ENCODE assay signal across 9 mouse cellular contexts in genomic region chr6:54399194-54399923, GRCm38 (mm10). TPM values are rescaled to one million over a fixed set of nuclear protein-coding genes. Genes with fewer than 3 reads are reported as not detected.
DNase-seq lines count a peak whose midpoint lies in the region; ATAC-seq and TF ChIP-seq lines count a peak whose summit lies in the region.
"Had no signal": no experiment of that assay in that cellular context is flagged by ENCODE, and none has a peak within 500 bp of the region (broad histone marks: within the 10 kb centered on the region; RNA-seq: fewer than 3 reads in every experiment).

No protein-coding gene starts in this region.

- 33% methylated on average over 11 of the region's 11 CpGs for WGBS in midbrain, embryonic 15.5 days
- 68% methylated on average over 11 of the region's 11 CpGs for WGBS in midbrain, embryonic 11.5 days
- WGBS in heart, postnatal 0 days: 31% methylated on average over 11 of the region's 11 CpGs

- H3K9ac ChIP-seq in midbrain, embryonic 15.5 days: no peak overlapping the region
- no peak overlapping the region for H3K9ac ChIP-seq in midbrain, embryonic 11.5 days (ENCODE audit: low read length)
- H3K9ac ChIP-seq in heart, postnatal 0 days (replicated peaks; ENCODE audit: low read depth, low read length): no peak overlapping the region
- H3K9ac ChIP-seq: liver, postnatal 0 days had no signal

- H3K4me3 ChIP-seq in midbrain, embryonic 15.5 days: no peak overlapping the region
- H3K4me3 ChIP-seq in midbrain, embryonic 11.5 days (ENCODE audit: low read depth, low read length): no peak overlapping the region
- no peak overlapping the region for H3K4me3 ChIP-seq in heart, postnatal 0 days (ENCODE audit: low read depth, low read length)

- peaks cover 13% of the 10 kb centered on the region for H3K4me1 ChIP-seq in midbrain, embryonic 15.5 days
- no peaks in the 10 kb centered on the region for H3K4me1 ChIP-seq in midbrain, embryonic 11.5 days (ENCODE audit: control insufficient read depth, insufficient read depth, low read length)
- peaks cover 3% of the 10 kb centered on the region; the same call in 1 of the 2 replicates for H3K4me1 ChIP-seq in heart, postnatal 0 days (ENCODE audit: control insufficient read depth, insufficient read depth)

- TF ChIP-seq CTCF in heart, postnatal 0 days (IDR thresholded peaks at IDR 0.05; ENCODE audit: low read depth): no peak

- ATAC-seq in midbrain, embryonic 15.5 days (replicated peaks): no peak
- ATAC-seq in midbrain, embryonic 11.5 days (ENCODE audit: low FRiP score): no peak
- peak; percentile 62 for ATAC-seq in heart, postnatal 0 days (ENCODE audit: insufficient read depth, low read depth)
- ATAC-seq: liver, postnatal 0 days had no signal

- H3K9me3 ChIP-seq in midbrain, embryonic 15.5 days: no peaks in the 10 kb centered on the region
- H3K9me3 ChIP-seq in midbrain, embryonic 11.5 days (ENCODE audit: control insufficient read depth, low read length): no peaks in the 10 kb centered on the region
- no peaks in the 10 kb centered on the region for H3K9me3 ChIP-seq in heart, postnatal 0 days (replicated peaks; ENCODE audit: control insufficient read depth, low read length)

- H3K4me2 ChIP-seq in midbrain, embryonic 15.5 days: no peak overlapping the region
- no peak overlapping the region for H3K4me2 ChIP-seq in midbrain, embryonic 11.5 days
- H3K4me2 ChIP-seq in heart, postnatal 0 days (ENCODE audit: low read depth, low read length): no peak overlapping the region

- no peaks in the 10 kb centered on the region for H3K36me3 ChIP-seq in midbrain, embryonic 15.5 days (replicated peaks)
- H3K36me3 ChIP-seq in midbrain, embryonic 11.5 days (ENCODE audit: control insufficient read depth, insufficient read depth, low read length): no peaks in the 10 kb centered on the region
- H3K36me3 ChIP-seq in heart, postnatal 0 days (replicated peaks; ENCODE audit: control insufficient read depth, insufficient read depth, low read length): no peaks in the 10 kb centered on the region

- peak overlapping the region; percentile 21; the same call in 1 of the 2 replicates for H3K27ac ChIP-seq in midbrain, embryonic 15.5 days
- H3K27ac ChIP-seq in midbrain, embryonic 11.5 days (ENCODE audit: low read depth, low read length): no peak overlapping the region
- peak overlapping the region; percentile 77 for H3K27ac ChIP-seq in heart, postnatal 0 days (ENCODE audit: low read depth)

- DNase-seq in heart, adult 9 months (ENCODE audit: low spot score in 2 of 2): peak; percentile 62 to 67
- no peak for DNase-seq in heart, postnatal 4 days
- no peak for DNase-seq in midbrain, embryonic 11.5 days (ENCODE audit: low spot score, missing footprints)
- DNase-seq in heart, postnatal 0 days (ENCODE audit: low spot score): peak; percentile 81
- DNase-seq in cerebellum, postnatal 4 days (ENCODE audit: low spot score in 2 of 2): no peak
- no peak for DNase-seq in right cerebral cortex, postnatal 14 days
- DNase-seq: liver, postnatal 0 days had no signal

- peak; percentile 92 for TF ChIP-seq EP300 in heart, postnatal 0 days (IDR thresholded peaks at IDR 0.05; ENCODE audit: low read depth)

- H3K27me3 ChIP-seq in midbrain, embryonic 15.5 days (replicated peaks): no peaks in the 10 kb centered on the region
- H3K27me3 ChIP-seq in midbrain, embryonic 11.5 days (ENCODE audit: control insufficient read depth, insufficient read depth, low read length): no peaks in the 10 kb centered on the region
- no peaks in the 10 kb centered on the region for H3K27me3 ChIP-seq in heart, postnatal 0 days (ENCODE audit: control insufficient read depth, insufficient read depth, low read length)

RNA-seq across cellular contexts. Expression of gene Wipf3, which starts 30.0 kb away (rescaled TPM):
- total RNA-seq in heart, postnatal 4 days (2021): 10 to 100 TPM; 15.2 to 15.9 TPM
- 4.2 and 4.3 TPM in 2 replicates for polyA plus RNA-seq in midbrain, embryonic 15.5 days (2015; fragmentation: Nextera tagmentation; extraction: Ambion mirVana)
- polyA plus RNA-seq in midbrain, embryonic 11.5 days (2014; fragmentation: Nextera tagmentation; extraction: Ambion mirVana): 0.50 and 0.55 TPM in 2 replicates
- total RNA-seq in heart, postnatal 0 days (2014; rRNA removed; ENCODE audit: low replicate concordance): 5.3 and 5.8 TPM in 2 replicates
- 2.3 and 2.5 TPM in 2 replicates for polyA plus RNA-seq in heart, postnatal 0 days (2015; fragmentation: Nextera tagmentation; extraction: Ambion mirVana)
- total RNA-seq: common myeloid progenitor, adult 5-6 weeks had no signal

Comparison
In these comparisons a context has a peak if more than half of its experiments do, and no peak if none do; other contexts are left out.
1. DNase-seq: peak in heart, adult 9 months (2 of 2) and heart, postnatal 0 days (single experiment); none in heart, postnatal 4 days (single experiment), midbrain, embryonic 11.5 days (single experiment), cerebellum, postnatal 4 days (0 of 2) and right cerebral cortex, postnatal 14 days (single experiment).